Mouse (Mus musculus) myocyte (in vitro differentiated cells): ENCODE measurements around the gene Coro1c.

Experiments used
- CEBPB ChIP-seq: IDR thresholded peaks from 2 replicates; pipeline ENCODE4 v1.6.1; 2011; ENCODE audit warnings: mild to moderate bottlenecking, moderate library complexity; ENCODE audit not compliant: poor library complexity, insufficient read depth, severe bottlenecking
- E2F4 ChIP-seq: IDR thresholded peaks from one replicate; pipeline ENCODE4 v1.6.1; 2011; ENCODE audit warnings: mild to moderate bottlenecking, control low read depth, moderate library complexity; ENCODE audit not compliant: insufficient read depth
- MAX ChIP-seq: IDR thresholded peaks from one replicate; pipeline ENCODE4 v1.6.1; 2011; ENCODE audit warnings: low read depth, mild to moderate bottlenecking, control low read depth
- MYOD1 ChIP-seq, 3 experiments: IDR thresholded peaks; one replicate each; pipeline ENCODE4 v1.6.1; 2011; ENCODE audit warnings: control low read depth in 2 of 3, low read depth in 2 of 3, mild to moderate bottlenecking in 2 of 3, moderate library complexity in 1 of 3; ENCODE audit not compliant: insufficient read length in 2 of 3, control insufficient read depth in 1 of 3
- MYOG ChIP-seq, 3 experiments: IDR thresholded peaks; one replicate each; pipeline ENCODE4 v1.6.1; 2011; ENCODE audit warnings: control low read depth in 2 of 3, low read depth in 2 of 3, mild to moderate bottlenecking in 2 of 3; ENCODE audit not compliant: insufficient read length in 2 of 3, control insufficient read depth in 1 of 3, insufficient read depth in 1 of 3
- POLR2A ChIP-seq: IDR thresholded peaks from one replicate; pipeline ENCODE4 v1.6.1; 2011; ENCODE audit warnings: low read depth, mild to moderate bottlenecking, control low read depth, moderate library complexity; ENCODE audit not compliant: insufficient read length
- POLR2AphosphoS2 ChIP-seq: IDR thresholded peaks from one replicate; pipeline ENCODE4 v1.6.1; 2011; ENCODE audit warnings: low read depth, control low read depth; ENCODE audit not compliant: insufficient read length
- REST ChIP-seq: IDR thresholded peaks from one replicate; pipeline ENCODE4 v1.6.1; 2011; ENCODE audit warnings: mild to moderate bottlenecking, control low read depth, moderate library complexity; ENCODE audit not compliant: insufficient read depth, insufficient read length
- SRF ChIP-seq: IDR thresholded peaks from one replicate; pipeline ENCODE4 v1.6.1; 2011; ENCODE audit warnings: low read depth; ENCODE audit not compliant: control insufficient read depth, insufficient read length
- TCF12 ChIP-seq: IDR thresholded peaks from one replicate; pipeline ENCODE4 v1.6.1; 2011; ENCODE audit warnings: mild to moderate bottlenecking, control low read depth; ENCODE audit not compliant: poor library complexity, insufficient read depth, severe bottlenecking
- TCF3 ChIP-seq: IDR thresholded peaks from one replicate; pipeline ENCODE4 v1.6.1; 2011; ENCODE audit warnings: low read depth, control low read depth; ENCODE audit not compliant: insufficient read length
- USF1 ChIP-seq: IDR thresholded peaks from one replicate; pipeline ENCODE4 v1.6.1; 2011; ENCODE audit warnings: low read depth, mild to moderate bottlenecking, control low read depth, moderate library complexity

GRCm38 (mm10) chr5:113892005-113892404 lies 16.6 kb downstream of the Coro1c start:
- no peak for TF ChIP-seq POLR2A
- no peak for TF ChIP-seq REST
- TF ChIP-seq E2F4 = no peak
- TF ChIP-seq USF1 = no peak
- TF ChIP-seq TCF12 = no peak
- TF ChIP-seq MAX = no peak
- no peak for TF ChIP-seq CEBPB
- TF ChIP-seq POLR2AphosphoS2 = no peak
- no peak for TF ChIP-seq MYOG (IDR thresholded peaks at IDR 0.05; ENCODE audit: control insufficient read depth in 1 of 3, insufficient read depth in 1 of 3, insufficient read length in 2 of 3, low read depth in 2 of 3)
- TF ChIP-seq TCF3 = no peak
- TF ChIP-seq MYOD1 (IDR thresholded peaks at IDR 0.05; ENCODE audit: control insufficient read depth in 1 of 3, insufficient read length in 2 of 3, low read depth in 2 of 3) = no peak
- TF ChIP-seq SRF = no peak
